Mouse (Mus musculus) embryonic stem cell, embryonic (primary cell): ENCODE measurements around the gene Cryzl2.

ENCODE experiments used
- CTCF ChIA-PET, 4 experiments: fragments of 300-600 bp in 2 of 4; fragments of 350-600 bp in 2 of 4; sonication (Branson Sonifier 250); formaldehyde crosslinking; loops; one replicate each; lab custom pipeline; 2022; ENCODE audit warnings: inconsistent platforms in 2 of 4; lab: Charles Lee
- POLR2A ChIA-PET, 4 experiments: fragments of 300-600 bp in 2 of 4; fragments of 350-600 bp in 2 of 4; sonication (Branson Sonifier 250); formaldehyde crosslinking; loops; one replicate each; lab custom pipeline; 2022; ENCODE audit warnings: antibody characterized with exemption in 4 of 4, inconsistent platforms in 1 of 4; lab: Charles Lee

Gene Cryzl2

GRCm38 (mm10) chr1:157434404-157434803 is 24.0 kb upstream of the Cryzl2 start:
- CTCF ChIA-PET, result interaction anchor here in 1 of 4 experiments (1.0 kb wide), 1 partner anchor 24 kb away, joined by 3 read pairs; the partner anchor contains the start of gene Cryzl2
- POLR2A ChIA-PET, result interaction anchor here in 1 of 4 experiments (1.6 kb wide), 1 partner anchor 22 kb away, joined by 4 read pairs; the partner anchor contains the start of gene Rasal2

GRCm38 (mm10) chr1:157435926-157436325 is 22.5 kb upstream of the Cryzl2 start:
- ChIA-PET CTCF (no interaction called here), POLR2A (interaction anchor here in 1 of 4 experiments (0.7 kb wide), 1 partner anchor 8 kb away, joined by 5 read pairs; no protein-coding TSS in a partner anchor)

GRCm38 (mm10) chr1:157438290-157438689 is 20.1 kb upstream of the Cryzl2 start:
- POLR2A ChIA-PET, result interaction anchor here in 3 of 4 experiments (0.6 to 1.9 kb wide), 5 partner anchors 20 to 777 kb away, joined by 3 to 9 read pairs (median 4); partner anchors contain the start of genes Cryzl2 (in 2 of the 3) and Rasal2 (in 1 of the 3)
- CTCF ChIA-PET, result no interaction called here

GRCm38 (mm10) chr1:157439101-157439500 is 19.3 kb upstream of the Cryzl2 start:
- ChIA-PET CTCF (interaction anchor here in 2 of 4 experiments (0.8 to 1.8 kb wide), 3 partner anchors 19 to 26 kb away, joined by 3 to 13 read pairs (median 8); partner anchors contain the start of gene Cryzl2 (in 2 of the 2)), POLR2A (interaction anchor here (0.6 to 2.9 kb wide), 12 partner anchors 10 to 778 kb away, joined by 3 to 18 read pairs (median 6); partner anchors contain the start of genes Cryzl2 (in 2 of the 4) and Rasal2 (in 2 of the 4))

- POLR2A ChIA-PET, result interaction anchor here (0.5 to 2.9 kb wide), 18 partner anchors 8 to 270 kb away, joined by 3 to 18 read pairs (median 3); partner anchors contain the start of genes Cryzl2 (in 3 of the 4) and Rasal2 (in 3 of the 4)
- CTCF ChIA-PET, result interaction anchor here (0.7 to 1.8 kb wide), 12 partner anchors 10 to 360 kb away, joined by 3 to 13 read pairs (median 4); partner anchors contain the start of genes Cryzl2 (in 3 of the 4) and Rasal2 (in 1 of the 4)
Observed at GRCm38 (mm10) chr1:157439973-157440641, 18.3 kb upstream of the Cryzl2 start.

GRCm38 (mm10) chr1:157443026-157443722 is 15.2 kb upstream of the Cryzl2 start:
- ChIA-PET POLR2A (interaction anchor here (0.6 to 3.1 kb wide), 16 partner anchors 10 to 548 kb away, joined by 3 to 24 read pairs (median 4); partner anchors contain the start of genes Cryzl2 (in 4 of the 4) and Rasal2 (in 2 of the 4)), CTCF (interaction anchor here (0.6 to 2.6 kb wide), 6 partner anchors 15 to 699 kb away, joined by 3 to 15 read pairs (median 3); partner anchors contain the start of gene Cryzl2 (in 2 of the 4))

- POLR2A ChIA-PET, result interaction anchor here in 3 of 4 experiments (0.5 to 3.1 kb wide), 26 partner anchors 8 to 939 kb away, joined by 3 to 24 read pairs (median 4); partner anchors contain the start of genes Cryzl2 (in 3 of the 3) and Rasal2 (in 3 of the 3)
- CTCF ChIA-PET, result interaction anchor here (0.6 to 2.6 kb wide), 8 partner anchors 14 to 878 kb away, joined by 3 to 15 read pairs (median 4); partner anchors contain the start of gene Cryzl2 (in 2 of the 4)
Observed at GRCm38 (mm10) chr1:157443723-157444561, 14.4 kb upstream of the Cryzl2 start.

- CTCF ChIA-PET, result interaction anchor here (0.6 to 2.6 kb wide), 6 partner anchors 13 to 362 kb away, joined by 3 to 15 read pairs (median 4); partner anchors contain the start of gene Cryzl2 (in 2 of the 4)
- POLR2A ChIA-PET, result interaction anchor here in 3 of 4 experiments (0.6 to 3.1 kb wide), 17 partner anchors 8 to 770 kb away, joined by 3 to 24 read pairs (median 6); partner anchors contain the start of genes Cryzl2 (in 3 of the 3) and Rasal2 (in 2 of the 3)
Observed at GRCm38 (mm10) chr1:157444632-157445300, 13.6 kb upstream of the Cryzl2 start.

GRCm38 (mm10) chr1:157445398-157445910 is 12.9 kb upstream of the Cryzl2 start:
- ChIA-PET CTCF (interaction anchor here in 2 of 4 experiments (0.6 to 2.6 kb wide), 2 partner anchors 13 to 93 kb away, joined by 3 to 15 read pairs; partner anchors contain the start of gene Cryzl2 (in 1 of the 2)), POLR2A (interaction anchor here in 3 of 4 experiments (0.6 to 3.1 kb wide), 8 partner anchors 13 to 771 kb away, joined by 3 to 14 read pairs (median 6); partner anchors contain the start of gene Cryzl2 (in 3 of the 3))

GRCm38 (mm10) chr1:157446325-157446724 is 12.1 kb upstream of the Cryzl2 start:
- POLR2A ChIA-PET, result interaction anchor here in 1 of 4 experiments (1.0 to 2.9 kb wide), 2 partner anchors 12 to 35 kb away, joined by 3 to 13 read pairs; partner anchors contain the start of gene Cryzl2
- CTCF ChIA-PET, result interaction anchor here in 1 of 4 experiments (0.8 kb wide), 1 partner anchor 12 kb away, joined by 4 read pairs; the partner anchor contains the start of gene Cryzl2

GRCm38 (mm10) chr1:157447142-157447541 is 11.2 kb upstream of the Cryzl2 start:
- POLR2A ChIA-PET, result interaction anchor here in 2 of 4 experiments (0.6 to 2.9 kb wide), 4 partner anchors 11 to 865 kb away, joined by 3 to 13 read pairs (median 5); partner anchors contain the start of gene Cryzl2 (in 2 of the 2)
- CTCF ChIA-PET, result no interaction called here

GRCm38 (mm10) chr1:157448164-157448804 is 10.1 kb upstream of the Cryzl2 start:
- ChIA-PET POLR2A (interaction anchor here (0.7 to 3.1 kb wide), 8 partner anchors 8 to 1587 kb away, joined by 3 to 18 read pairs (median 4); partner anchors contain the start of genes Cryzl2 (in 3 of the 4) and Rasal2 (in 1 of the 4)), CTCF (interaction anchor here (0.6 to 2.4 kb wide), 10 partner anchors 10 to 1786 kb away, joined by 3 to 11 read pairs (median 5); partner anchors contain the start of gene Cryzl2 (in 3 of the 4))

- POLR2A ChIA-PET, result interaction anchor here (0.7 to 3.1 kb wide), 12 partner anchors 8 to 1587 kb away, joined by 3 to 18 read pairs (median 5); partner anchors contain the start of genes Cryzl2 (in 3 of the 4) and Rasal2 (in 1 of the 4)
Observed at GRCm38 (mm10) chr1:157448805-157449188, 9.6 kb upstream of the Cryzl2 start.

GRCm38 (mm10) chr1:157449532-157449931 is 8.8 kb upstream of the Cryzl2 start:
- CTCF ChIA-PET, result interaction anchor here in 3 of 4 experiments (1.6 to 2.4 kb wide), 4 partner anchors 9 kb away, joined by 4 to 11 read pairs (median 8); partner anchors contain the start of gene Cryzl2 (in 3 of the 3)
- POLR2A ChIA-PET, result interaction anchor here in 3 of 4 experiments (0.6 to 3.1 kb wide), 9 partner anchors 9 to 373 kb away, joined by 3 to 18 read pairs (median 6); partner anchors contain the start of genes Cryzl2 (in 2 of the 3) and Rasal2 (in 1 of the 3)

More at GRCm38 (mm10) chr1:157448805-157449188, 9.6 kb upstream of the Cryzl2 start:
- CTCF ChIA-PET, result interaction anchor here (0.7 to 2.4 kb wide), 6 partner anchors 9 to 1785 kb away, joined by 4 to 11 read pairs (median 8); partner anchors contain the start of gene Cryzl2 (in 4 of the 4)
